Mouse (Mus musculus): ENCODE data around the gene Tmem223.
A peak's percentile ranks its signal among the peaks of the same experiment; 100 is the strongest.

The Tmem223 gene

GRCm38 (mm10) chr19:8747368-8747767 is 23.4 kb upstream of the Tmem223 start:
- no peak for DNase-seq

GRCm38 (mm10) chr19:8755652-8756051 is 15.1 kb upstream of the Tmem223 start:
- DNase-seq, result no peak

GRCm38 (mm10) chr19:8756635-8757387 is 14.0 kb upstream of the Tmem223 start, which contains the start of gene Nxf1:
Gene Nxf1 (plus strand): TSS chr19:8757073.
- DNase-seq, result peak; percentile 95

- DNase-seq, result no peak
Observed at GRCm38 (mm10) chr19:8757471-8757998, 13.3 kb upstream of the Tmem223 start.

GRCm38 (mm10) chr19:8758899-8759298 is 11.9 kb upstream of the Tmem223 start:
- DNase-seq, result no peak

GRCm38 (mm10) chr19:8760757-8761156 is 10.0 kb upstream of the Tmem223 start:
- no peak for DNase-seq

GRCm38 (mm10) chr19:8763276-8763675 is 7.5 kb upstream of the Tmem223 start:
- DNase-seq, result no peak

GRCm38 (mm10) chr19:8765562-8765961 is 5.2 kb upstream of the Tmem223 start:
- DNase-seq, result no peak

GRCm38 (mm10) chr19:8772996-8773395 is 2.2 kb downstream of the Tmem223 start:
- no peak for DNase-seq

- no peak for DNase-seq
Observed at GRCm38 (mm10) chr19:8773409-8773808, 2.6 kb downstream of the Tmem223 start.

GRCm38 (mm10) chr19:8774086-8774835 is 3.5 kb downstream of the Tmem223 start, which contains the start of gene Tmem179b:
Gene Tmem179b (minus strand): TSS chr19:8774467.
- peak; percentile 96 to 98 for DNase-seq

GRCm38 (mm10) chr19:8774951-8775421 is 4.2 kb downstream of the Tmem223 start:
- peak in 1 of 2 experiments; percentile 46 for DNase-seq

GRCm38 (mm10) chr19:8786008-8786781 is 15.4 kb downstream of the Tmem223 start, which contains the start of gene Taf6l:
Gene Taf6l (minus strand): TSS chr19:8786417.
- peak; percentile 92 to 95 for DNase-seq

GRCm38 (mm10) chr19:8788521-8788920 is 17.7 kb downstream of the Tmem223 start:
- no peak for DNase-seq

GRCm38 (mm10) chr19:8789171-8789570 is 18.4 kb downstream of the Tmem223 start:
- DNase-seq, result no peak

GRCm38 (mm10) chr19:8790171-8790570 is 19.4 kb downstream of the Tmem223 start:
- DNase-seq, result no peak

GRCm38 (mm10) chr19:8798264-8798946 is 27.6 kb downstream of the Tmem223 start, which contains the start of gene Polr2g:
Gene Polr2g (minus strand): TSS chr19:8798577.
- DNase-seq, result peak; percentile 93 to 95

GRCm38 (mm10) chr19:8798947-8799315 is 28.1 kb downstream of the Tmem223 start:
- no peak for DNase-seq

GRCm38 (mm10) chr19:8802130-8802821 is 31.5 kb downstream of the Tmem223 start, which contains the start of gene Zbtb3:
Gene Zbtb3 (plus strand): TSS chr19:8802555.
- DNase-seq, result peak; percentile 94 to 97

GRCm38 (mm10) chr19:8803204-8803780 is 32.5 kb downstream of the Tmem223 start:
- DNase-seq, result no peak

Measured in lung, postnatal 4 days (tissue).